Mouse (Mus musculus): Measurements from ENCODE around the gene Cds1. TPM values are rescaled to one million over a fixed set of nuclear protein-coding genes. Genes with fewer than 3 reads are reported as not detected.

The Cds1 gene
- total and polyA plus RNA-seq, 3 experiments = not detected

DNA sequence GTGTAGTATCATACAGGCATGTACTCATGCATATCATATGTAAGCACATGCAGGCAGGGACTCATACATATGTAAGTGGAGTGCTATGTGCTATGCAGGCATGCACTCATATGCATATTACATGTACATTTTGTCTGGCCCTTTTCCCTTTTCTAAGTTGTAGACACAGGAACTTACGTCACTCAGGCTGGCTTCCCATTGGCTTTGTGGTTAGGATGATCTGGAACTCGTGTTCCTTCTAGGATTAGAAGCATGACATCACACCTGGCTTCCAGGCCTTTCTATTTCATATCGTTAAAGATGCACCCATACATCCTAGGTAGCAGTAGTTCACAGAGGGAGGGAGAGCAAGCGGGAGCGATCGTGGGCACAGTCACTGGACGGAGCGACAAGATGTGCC lies 10.3 kb downstream of the Cds1 start:
- H3K4me3 ChIP-seq (ENCODE audit: control insufficient read depth in 1 of 2, insufficient read depth in 1 of 2, low read depth in 2 of 2, low read length in 2 of 2) = no peak overlapping the region
- H3K36me3 ChIP-seq (ENCODE audit: control insufficient read depth in 1 of 2, insufficient read depth in 2 of 2, low read length in 2 of 2) = no peaks in the 10 kb centered on the region
- H3K9ac ChIP-seq (ENCODE audit: control insufficient read depth, low read depth, low read length, poor library complexity, severe bottlenecking) = no peak overlapping the region
- H3K4me1 ChIP-seq (ENCODE audit: control insufficient read depth in 1 of 2, insufficient read depth in 2 of 2, low read length in 2 of 2) = no peaks in the 10 kb centered on the region
- TF ChIP-seq USF1 (IDR thresholded peaks at IDR 0.05; ENCODE audit: low read depth, low read length) (no peak), SMC3 (IDR thresholded peaks at IDR 0.05; ENCODE audit: low read depth, low read length) (no peak), MAX (IDR thresholded peaks at IDR 0.05; ENCODE audit: low read length) (no peak), MEF2A (IDR thresholded peaks at IDR 0.05; ENCODE audit: extremely low read depth, insufficient replicate concordance, low read depth, low read length, poor library complexity, severe bottlenecking) (no peak), RAD21 (IDR thresholded peaks at IDR 0.05; ENCODE audit: low read depth, low read length) (no peak), CTCF (IDR thresholded peaks at IDR 0.05 in 2 of 3, conservative IDR thresholded peaks at IDR 0.05 in 1 of 3; ENCODE audit: control insufficient read depth in 1 of 3, insufficient read depth in 1 of 3, low read depth in 2 of 3, low read length in 3 of 3, poor library complexity in 1 of 3, severe bottlenecking in 1 of 3) (no peak), NELFE (IDR thresholded peaks at IDR 0.05; ENCODE audit: low read depth, low read length) (no peak)
- no peaks in the 10 kb centered on the region for H3K79me2 ChIP-seq (ENCODE audit: control insufficient read depth, insufficient read depth, low read length, poor library complexity)
- H3K27ac ChIP-seq (ENCODE audit: control insufficient read depth, low read depth, low read length) = no peak overlapping the region
- no peaks in the 10 kb centered on the region for H3K9me3 ChIP-seq (replicated peaks; ENCODE audit: insufficient read depth, low read length)
- no peaks in the 10 kb centered on the region for H3K27me3 ChIP-seq (ENCODE audit: control insufficient read depth in 1 of 2, insufficient read depth in 2 of 2, low read length in 2 of 2)
- no peak for DNase-seq (ENCODE audit: low read depth, low spot score)

- Histone ChIP-seq H3K9me3 (replicated peaks; ENCODE audit: insufficient read depth, low read length) (no peaks in the 10 kb centered on the region), H3K79me2 (ENCODE audit: control insufficient read depth, insufficient read depth, low read length, poor library complexity) (no peaks in the 10 kb centered on the region), H3K4me1 (ENCODE audit: control insufficient read depth in 1 of 2, insufficient read depth in 2 of 2, low read length in 2 of 2) (no peaks in the 10 kb centered on the region), H3K4me3 (ENCODE audit: control insufficient read depth in 1 of 2, insufficient read depth in 1 of 2, low read depth in 2 of 2, low read length in 2 of 2) (no peak overlapping the region), H3K9ac (ENCODE audit: control insufficient read depth, low read depth, low read length, poor library complexity, severe bottlenecking) (no peak overlapping the region), H3K27ac (ENCODE audit: control insufficient read depth, low read depth, low read length) (no peak overlapping the region), H3K36me3 (ENCODE audit: control insufficient read depth in 1 of 2, insufficient read depth in 2 of 2, low read length in 2 of 2) (no peaks in the 10 kb centered on the region), H3K27me3 (ENCODE audit: control insufficient read depth in 1 of 2, insufficient read depth in 2 of 2, low read length in 2 of 2) (no peaks in the 10 kb centered on the region)
- no peak for DNase-seq (ENCODE audit: low read depth, low spot score)
- TF ChIP-seq MAFK (IDR thresholded peaks at IDR 0.05; ENCODE audit: borderline replicate concordance, low read depth, low read length) (no peak), POLR2AphosphoS2 (IDR thresholded peaks at IDR 0.05; ENCODE audit: low read length) (no peak), EP300 (IDR thresholded peaks at IDR 0.05; ENCODE audit: low read depth in 1 of 2, low read length in 2 of 2) (no peak), MAZ (IDR thresholded peaks at IDR 0.05; ENCODE audit: low read depth, low read length) (no peak), RAD21 (IDR thresholded peaks at IDR 0.05; ENCODE audit: low read depth, low read length) (no peak), UBTF (IDR thresholded peaks at IDR 0.05; ENCODE audit: borderline replicate concordance, insufficient read depth, low read depth, low read length) (no peak)
These were observed 11.6 kb downstream of the Cds1 start for GRCm38 (mm10) chr5:101776528-101776927.

- H3K79me2 ChIP-seq (ENCODE audit: control insufficient read depth, insufficient read depth, low read length, poor library complexity) = no peaks in the 10 kb centered on the region
- H3K27me3 ChIP-seq (ENCODE audit: control insufficient read depth in 1 of 2, insufficient read depth in 2 of 2, low read length in 2 of 2) = no peaks in the 10 kb centered on the region
- no peak overlapping the region for H3K4me3 ChIP-seq (ENCODE audit: control insufficient read depth in 1 of 2, insufficient read depth in 1 of 2, low read depth in 2 of 2, low read length in 2 of 2)
- no peaks in the 10 kb centered on the region for H3K9me3 ChIP-seq (replicated peaks; ENCODE audit: insufficient read depth, low read length)
- H3K27ac ChIP-seq (ENCODE audit: control insufficient read depth, low read depth, low read length) = no peak overlapping the region
- no peak for DNase-seq (ENCODE audit: low read depth, low spot score)
- no peaks in the 10 kb centered on the region for H3K4me1 ChIP-seq (ENCODE audit: control insufficient read depth in 1 of 2, insufficient read depth in 2 of 2, low read length in 2 of 2)
- no peak overlapping the region for H3K9ac ChIP-seq (ENCODE audit: control insufficient read depth, low read depth, low read length, poor library complexity, severe bottlenecking)
- no peak for TF ChIP-seq RCOR1 (IDR thresholded peaks at IDR 0.05; ENCODE audit: low read depth, low read length)
- TF ChIP-seq USF2 (IDR thresholded peaks at IDR 0.05; ENCODE audit: borderline replicate concordance in 1 of 2, insufficient read depth in 1 of 2, low read depth in 1 of 2, low read length in 2 of 2) = no peak
- TF ChIP-seq TCF12 (IDR thresholded peaks at IDR 0.05; ENCODE audit: low read depth, low read length) = no peak
- no peak for TF ChIP-seq MYB (IDR thresholded peaks at IDR 0.05; ENCODE audit: low read depth, low read length)
- TF ChIP-seq E2F4 (IDR thresholded peaks at IDR 0.05; ENCODE audit: borderline replicate concordance, low read depth, low read length) = no peak
- TF ChIP-seq HCFC1 (IDR thresholded peaks at IDR 0.05; ENCODE audit: low read depth, low read length) = no peak
- TF ChIP-seq JUND (IDR thresholded peaks at IDR 0.05; ENCODE audit: low read depth, low read length) = no peak
- H3K36me3 ChIP-seq (ENCODE audit: control insufficient read depth in 1 of 2, insufficient read depth in 2 of 2, low read length in 2 of 2) = no peaks in the 10 kb centered on the region
These were observed 14.5 kb downstream of the Cds1 start for GRCm38 (mm10) chr5:101779376-101779863.

Measured in MEL (cell line).